25 mouse cellular contexts compared by ENCODE assay signal in genomic region chr5:43480046-43480445, GRCm38 (mm10). TPM values are rescaled to one million over a fixed set of nuclear protein-coding genes. Genes with fewer than 3 reads are reported as not detected.
"Had no signal": no experiment of that assay in that cellular context is flagged by ENCODE, and none has a peak within 500 bp of the region (broad histone marks: within the 10 kb centered on the region; RNA-seq: fewer than 3 reads in every experiment).

No protein-coding gene starts in this region.

- H3K4me3 ChIP-seq: gastrocnemius, adult 2 months; heart, adult 2 months; heart, embryonic 10.5 days; heart, embryonic 12.5 days; hindbrain, embryonic 10.5 days; hindbrain, embryonic 12.5 days; hindbrain, embryonic 15.5 days; intestine, embryonic 15.5 days; limb, embryonic 13.5 days; limb, embryonic 15.5 days; liver, embryonic 12.5 days had no signal

- H3K27me3 ChIP-seq: heart, embryonic 12.5 days; hindbrain, embryonic 12.5 days; hindbrain, embryonic 15.5 days; intestine, embryonic 15.5 days; limb, embryonic 13.5 days; limb, embryonic 15.5 days; liver, embryonic 12.5 days had no signal

- H3K36me3 ChIP-seq: heart, embryonic 10.5 days; heart, embryonic 12.5 days; hindbrain, embryonic 10.5 days; hindbrain, embryonic 12.5 days; hindbrain, embryonic 15.5 days; intestine, embryonic 15.5 days; limb, embryonic 13.5 days; limb, embryonic 15.5 days; liver, embryonic 12.5 days had no signal

- H3K9me3 ChIP-seq: heart, embryonic 10.5 days; heart, embryonic 12.5 days; hindbrain, embryonic 10.5 days; hindbrain, embryonic 12.5 days; hindbrain, embryonic 15.5 days; intestine, embryonic 15.5 days; limb, embryonic 13.5 days; limb, embryonic 15.5 days; liver, embryonic 12.5 days had no signal

- ATAC-seq: inflammation-experienced regulatory T-cells, adult 6 months; intestine, embryonic 15.5 days; intestine, postnatal 0 days; liver, embryonic 12.5 days had no signal

- H3K27ac ChIP-seq: gastrocnemius, adult 2 months; heart, adult 2 months; heart, embryonic 10.5 days; hindbrain, embryonic 10.5 days; hindbrain, embryonic 12.5 days; hindbrain, embryonic 15.5 days; intestine, embryonic 15.5 days; limb, embryonic 13.5 days; limb, embryonic 15.5 days; liver, embryonic 12.5 days had no signal

- H3K4me1 ChIP-seq: heart, embryonic 10.5 days; heart, embryonic 12.5 days; hindbrain, embryonic 12.5 days; hindbrain, embryonic 15.5 days; intestine, embryonic 15.5 days; limb, embryonic 15.5 days; liver, embryonic 12.5 days had no signal

- DNase-seq: gastrocnemius, adult 2 months; gastrocnemius, postnatal 10 days; gastrocnemius, postnatal 25 days; heart, adult 2 months; heart, postnatal 10 days; heart, postnatal 4 days; kidney, adult 18-20 months; kidney, adult 8-10 months; kidney, postnatal 10 days; kidney, postnatal 36 days; layer of hippocampus, adult 9-11 months; layer of hippocampus, postnatal 36 days; left cerebral cortex, postnatal 4 days had no signal

- H3K4me2 ChIP-seq: heart, embryonic 12.5 days; hindbrain, embryonic 12.5 days; hindbrain, embryonic 15.5 days; intestine, embryonic 15.5 days; limb, embryonic 13.5 days; limb, embryonic 15.5 days; liver, embryonic 12.5 days had no signal

- H3K9ac ChIP-seq: heart, embryonic 12.5 days; hindbrain, embryonic 12.5 days; hindbrain, embryonic 15.5 days; intestine, embryonic 15.5 days; limb, embryonic 13.5 days; limb, embryonic 15.5 days; liver, embryonic 12.5 days had no signal

RNA-seq across cellular contexts. Expression of gene C1qtnf7, which starts 35.3 kb away (rescaled TPM):
- total RNA-seq: granulocyte monocyte progenitor cell, adult 5-6 weeks had no signal
- polyA plus RNA-seq: inflammation-experienced regulatory T-cells, adult 6 months had no signal
